Mouse (Mus musculus): Measurements from ENCODE around the gene Ubqln4. TPM values are rescaled to one million over a fixed set of nuclear protein-coding genes. Genes with fewer than 3 reads are reported as not detected.

Ubqln4 gene
- polyA plus RNA-seq (2012; rRNA removed) = 80.5 and 82.1 TPM in 2 replicates

- TF ChIP-seq POLR2A (IDR thresholded peaks at IDR 0.05; ENCODE audit: control insufficient read depth, extremely low read depth, insufficient read depth, low read length, poor library complexity) (peak; percentile 38; the same call in 1 of the 2 replicates), CTCF (IDR thresholded peaks at IDR 0.05; ENCODE audit: borderline replicate concordance, control insufficient read depth, extremely low read depth, insufficient read depth, low read length, poor library complexity) (peak; percentile 92)
- peak within 1 kb of the TSS; percentile 92 for H3K4me3 ChIP-seq (ENCODE audit: control insufficient read depth, insufficient read depth, low read length)
- peak within 1 kb of the TSS; percentile 73 for H3K27ac ChIP-seq (ENCODE audit: control insufficient read depth, insufficient read depth, low read length)
- peak; percentile 92 for DNase-seq
- under 1% methylated on average over 36 of the region's 37 CpGs for WGBS
- no peaks in the 10 kb centered on the region for H3K27me3 ChIP-seq (ENCODE audit: control insufficient read depth, insufficient read depth, low read length)
- peaks cover 12% of the 10 kb centered on the region for H3K4me1 ChIP-seq (replicated peaks; ENCODE audit: control insufficient read depth, insufficient read depth, low read length)
- H3K36me3 ChIP-seq (ENCODE audit: control insufficient read depth, insufficient read depth, low read length) = no peaks in the 10 kb centered on the region; the same call in 1 of the 2 replicates
Measured at GRCm38 (mm10) chr3:88553525-88553879, at the start of gene Ubqln4. TSS of gene Ubqln4 (plus strand) at chr3:88553758.

GRCm38 (mm10) chr3:88503881-88504746 is 49.4 kb upstream of the Ubqln4 start:
- no peak for DNase-seq

GRCm38 (mm10) chr3:88505081-88505480 is 48.5 kb upstream of the Ubqln4 start:
- Histone ChIP-seq H3K36me3 (ENCODE audit: control insufficient read depth, insufficient read depth, low read length) (no peaks in the 10 kb centered on the region), H3K27ac (ENCODE audit: control insufficient read depth, insufficient read depth, low read length) (no peak overlapping the region), H3K4me3 (ENCODE audit: control insufficient read depth, insufficient read depth, low read length) (no peak overlapping the region), H3K4me1 (replicated peaks; ENCODE audit: control insufficient read depth, insufficient read depth, low read length) (peaks cover 37% of the 10 kb centered on the region), H3K27me3 (ENCODE audit: control insufficient read depth, insufficient read depth, low read length) (no peaks in the 10 kb centered on the region; the same call in 1 of the 2 replicates)
- 86% methylated on average over 6 of the region's 6 CpGs for WGBS
- no peak for DNase-seq
- TF ChIP-seq CTCF (IDR thresholded peaks at IDR 0.05; ENCODE audit: borderline replicate concordance, control insufficient read depth, extremely low read depth, insufficient read depth, low read length, poor library complexity) = no peak
- no peak for TF ChIP-seq POLR2A (IDR thresholded peaks at IDR 0.05; ENCODE audit: control insufficient read depth, extremely low read depth, insufficient read depth, low read length, poor library complexity)

More at GRCm38 (mm10) chr3:88503881-88504746, 49.4 kb upstream of the Ubqln4 start:
- Histone ChIP-seq H3K4me1 (replicated peaks; ENCODE audit: control insufficient read depth, insufficient read depth, low read length) (peaks cover 30% of the 10 kb centered on the region), H3K27ac (ENCODE audit: control insufficient read depth, insufficient read depth, low read length) (no peak overlapping the region), H3K36me3 (ENCODE audit: control insufficient read depth, insufficient read depth, low read length) (no peaks in the 10 kb centered on the region), H3K4me3 (ENCODE audit: control insufficient read depth, insufficient read depth, low read length) (no peak overlapping the region), H3K27me3 (ENCODE audit: control insufficient read depth, insufficient read depth, low read length) (no peaks in the 10 kb centered on the region; the same call in 1 of the 2 replicates)
- 54% methylated on average over 8 of the region's 8 CpGs for WGBS
- TF ChIP-seq CTCF (IDR thresholded peaks at IDR 0.05; ENCODE audit: borderline replicate concordance, control insufficient read depth, extremely low read depth, insufficient read depth, low read length, poor library complexity) (no peak), POLR2A (IDR thresholded peaks at IDR 0.05; ENCODE audit: control insufficient read depth, extremely low read depth, insufficient read depth, low read length, poor library complexity) (no peak)

GRCm38 (mm10) chr3:88505765-88506164 is 47.8 kb upstream of the Ubqln4 start:
- H3K4me3 ChIP-seq (ENCODE audit: control insufficient read depth, insufficient read depth, low read length) = no peak overlapping the region
- no peak overlapping the region for H3K27ac ChIP-seq (ENCODE audit: control insufficient read depth, insufficient read depth, low read length)
- no peak for DNase-seq
- H3K27me3 ChIP-seq (ENCODE audit: control insufficient read depth, insufficient read depth, low read length) = no peaks in the 10 kb centered on the region; the same call in 1 of the 2 replicates
- H3K4me1 ChIP-seq (replicated peaks; ENCODE audit: control insufficient read depth, insufficient read depth, low read length) = peaks cover 43% of the 10 kb centered on the region
- 77% methylated on average over 7 of the region's 7 CpGs for WGBS
- H3K36me3 ChIP-seq (ENCODE audit: control insufficient read depth, insufficient read depth, low read length) = no peaks in the 10 kb centered on the region
- TF ChIP-seq POLR2A (IDR thresholded peaks at IDR 0.05; ENCODE audit: control insufficient read depth, extremely low read depth, insufficient read depth, low read length, poor library complexity) (no peak), CTCF (IDR thresholded peaks at IDR 0.05; ENCODE audit: borderline replicate concordance, control insufficient read depth, extremely low read depth, insufficient read depth, low read length, poor library complexity) (no peak)

GRCm38 (mm10) chr3:88509250-88509649 is 44.3 kb upstream of the Ubqln4 start:
- Histone ChIP-seq H3K4me1 (replicated peaks; ENCODE audit: control insufficient read depth, insufficient read depth, low read length) (peaks cover 58% of the 10 kb centered on the region), H3K36me3 (ENCODE audit: control insufficient read depth, insufficient read depth, low read length) (no peaks in the 10 kb centered on the region), H3K27ac (ENCODE audit: control insufficient read depth, insufficient read depth, low read length) (peak overlapping the region; percentile 83), H3K4me3 (ENCODE audit: control insufficient read depth, insufficient read depth, low read length) (peak overlapping the region; percentile 7; the same call in 1 of the 2 replicates), H3K27me3 (ENCODE audit: control insufficient read depth, insufficient read depth, low read length) (no peaks in the 10 kb centered on the region)
- no peak for TF ChIP-seq CTCF (IDR thresholded peaks at IDR 0.05; ENCODE audit: borderline replicate concordance, control insufficient read depth, extremely low read depth, insufficient read depth, low read length, poor library complexity)
- TF ChIP-seq POLR2A (IDR thresholded peaks at IDR 0.05; ENCODE audit: control insufficient read depth, extremely low read depth, insufficient read depth, low read length, poor library complexity) = no peak
- 16% methylated on average over 3 of the region's 3 CpGs for WGBS
- DNase-seq = peak; percentile 32

- TF ChIP-seq CTCF (IDR thresholded peaks at IDR 0.05; ENCODE audit: borderline replicate concordance, control insufficient read depth, extremely low read depth, insufficient read depth, low read length, poor library complexity) = no peak; the same call in 1 of the 2 replicates
- TF ChIP-seq POLR2A (IDR thresholded peaks at IDR 0.05; ENCODE audit: control insufficient read depth, extremely low read depth, insufficient read depth, low read length, poor library complexity) = peak; percentile 65
- no peaks in the 10 kb centered on the region for H3K27me3 ChIP-seq (ENCODE audit: control insufficient read depth, insufficient read depth, low read length)
- no peaks in the 10 kb centered on the region for H3K36me3 ChIP-seq (ENCODE audit: control insufficient read depth, insufficient read depth, low read length)
- peaks cover 64% of the 10 kb centered on the region for H3K4me1 ChIP-seq (replicated peaks; ENCODE audit: control insufficient read depth, insufficient read depth, low read length)
- H3K4me3 ChIP-seq (ENCODE audit: control insufficient read depth, insufficient read depth, low read length) = peak within 1 kb of the TSS; percentile 38
- H3K27ac ChIP-seq (ENCODE audit: control insufficient read depth, insufficient read depth, low read length) = peak within 1 kb of the TSS; percentile 83
- WGBS = under 1% methylated on average over 31 of the region's 31 CpGs
- peak; percentile 94 for DNase-seq
Measured at GRCm38 (mm10) chr3:88509692-88510420, 43.7 kb upstream of the Ubqln4 start, which contains the start of gene Lmna. TSS of gene Lmna (minus strand) at chr3:88509956.

Measured in thymus, adult 2 months (tissue).